Mouse (Mus musculus): ENCODE measurements around the gene Smim14. TPM values are rescaled to one million over a fixed set of nuclear protein-coding genes. Genes with fewer than 3 reads are reported as not detected.
"Not testable (repeated sequence)": the region's sequence is repeated elsewhere in the genome, so short reads cannot be mapped to it uniquely, and the experiment has no call there.

The Smim14 gene
- polyA plus RNA-seq, 1 experiment from 2014 or later, result 199 TPM

DNA sequence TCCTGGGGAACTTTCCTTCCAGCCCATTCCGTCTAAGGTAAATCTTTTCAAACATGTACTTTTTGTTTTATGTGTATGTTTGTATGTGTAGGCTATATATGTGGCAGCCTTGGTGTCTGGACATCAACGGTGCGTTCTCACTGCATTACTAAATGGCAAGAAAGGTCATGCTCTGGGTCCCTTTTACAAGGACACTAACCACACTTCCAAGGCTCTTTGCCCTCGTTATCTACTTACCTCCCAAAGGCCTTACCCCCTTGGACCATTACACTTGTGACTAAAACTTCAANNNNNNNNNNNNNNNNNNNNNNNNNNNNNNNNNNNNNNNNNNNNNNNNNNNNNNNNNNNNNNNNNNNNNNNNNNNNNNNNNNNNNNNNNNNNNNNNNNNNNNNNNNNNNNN lies 54.0 kb downstream of the Smim14 start:
- Histone ChIP-seq H3K4me1 (ENCODE audit: control insufficient read depth, insufficient read depth, low read length) (no peaks in the 10 kb centered on the region), H3K36me3 (ENCODE audit: control insufficient read depth, insufficient read depth, low read length) (0 out of 2 replicates have a peak, but pooled peaks cover 3% of the 10 kb centered on the region), H3K4me3 (ENCODE audit: low read depth, low read length) (no peak overlapping the region), H3K9ac (ENCODE audit: low read length) (no peak overlapping the region), H3K9me3 (replicated peaks; ENCODE audit: control insufficient read depth, low read length) (no peaks in the 10 kb centered on the region), H3K4me2 (ENCODE audit: low read length) (no peak overlapping the region), H3K27me3 (replicated peaks; ENCODE audit: control insufficient read depth, insufficient read depth, low read length) (no peaks in the 10 kb centered on the region), H3K27ac (ENCODE audit: low read depth, low read length) (no peak overlapping the region)
- DNase-seq (ENCODE audit: low spot score) (no peak), ATAC-seq (no peak)
- WGBS, result 81% methylated on average over 4 of the region's 4 CpGs

DNA sequence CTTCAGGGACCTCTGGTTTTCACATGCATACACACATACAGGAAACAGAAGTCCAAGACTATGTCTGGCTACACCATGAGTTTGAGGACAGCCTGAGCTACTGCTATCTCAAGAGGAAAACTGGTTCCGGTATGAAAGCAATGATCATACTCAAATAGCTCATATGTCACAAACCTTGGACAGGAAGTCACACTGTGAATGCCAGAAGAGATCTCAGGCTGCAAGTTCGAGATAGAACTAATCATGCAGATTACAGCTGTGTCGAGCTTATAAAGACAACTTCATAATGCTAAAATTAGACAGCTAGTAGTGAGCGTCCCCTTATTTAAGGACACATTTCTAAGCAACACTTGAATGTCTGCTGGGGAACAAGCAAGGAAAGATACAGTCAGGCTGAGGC lies 56.5 kb downstream of the Smim14 start:
- 0 out of 2 replicates have a peak, but pooled peaks cover 3% of the 10 kb centered on the region for H3K36me3 ChIP-seq (ENCODE audit: control insufficient read depth, insufficient read depth, low read length)
- H3K27me3 ChIP-seq (replicated peaks; ENCODE audit: control insufficient read depth, insufficient read depth, low read length), result no peaks in the 10 kb centered on the region
- H3K9ac ChIP-seq (ENCODE audit: low read length), result no peak overlapping the region
- H3K27ac ChIP-seq (ENCODE audit: low read depth, low read length), result no peak overlapping the region
- WGBS, result 85% methylated on average over 4 of the region's 4 CpGs
- no peak overlapping the region for H3K4me3 ChIP-seq (ENCODE audit: low read depth, low read length)
- H3K4me1 ChIP-seq (ENCODE audit: control insufficient read depth, insufficient read depth, low read length), result no peaks in the 10 kb centered on the region
- no peak for DNase-seq (ENCODE audit: low spot score)
- no peak for ATAC-seq
- H3K4me2 ChIP-seq (ENCODE audit: low read length), result no peak overlapping the region
- no peaks in the 10 kb centered on the region for H3K9me3 ChIP-seq (replicated peaks; ENCODE audit: control insufficient read depth, low read length)

DNA sequence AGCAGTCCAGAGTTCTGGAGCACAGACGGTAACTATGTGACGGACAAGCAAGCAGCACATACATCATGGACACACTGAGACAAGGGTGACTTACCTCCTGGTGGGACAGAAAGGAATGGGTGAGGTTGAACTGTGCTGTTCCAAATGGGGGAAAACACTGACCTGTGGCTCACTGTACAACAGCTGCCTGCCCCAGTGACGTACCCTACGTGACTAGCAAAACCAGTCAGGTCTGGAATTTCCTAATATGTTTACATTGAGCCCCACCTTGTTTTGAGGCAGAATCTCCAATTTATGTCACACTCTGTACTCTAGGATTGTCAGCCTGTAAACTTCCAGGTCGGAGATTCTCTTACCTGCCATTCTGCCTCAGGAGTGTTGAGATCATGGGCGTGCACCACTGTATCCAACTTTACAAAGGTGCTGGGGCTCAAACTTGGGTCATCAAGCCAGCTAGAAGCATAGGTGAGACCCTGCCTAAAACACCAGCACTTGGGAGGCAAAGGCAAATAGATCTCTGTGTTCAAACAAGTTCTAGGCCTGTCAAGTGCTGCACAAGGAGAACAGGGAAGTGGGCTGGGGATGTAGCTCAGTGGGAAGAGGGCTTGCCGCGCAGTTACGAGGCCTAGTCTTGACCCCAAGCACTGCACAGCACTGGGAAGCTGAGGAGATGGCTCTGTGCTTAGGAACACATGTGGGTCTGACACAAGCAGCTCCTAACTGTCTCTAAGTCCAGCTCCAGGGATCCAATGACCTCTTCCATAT lies 57.1 kb downstream of the Smim14 start:
- H3K27ac ChIP-seq (ENCODE audit: low read depth, low read length), result no peak overlapping the region
- ATAC-seq (no peak), DNase-seq (ENCODE audit: low spot score) (no peak)
- no peaks in the 10 kb centered on the region for H3K9me3 ChIP-seq (replicated peaks; ENCODE audit: control insufficient read depth, low read length)
- H3K4me1 ChIP-seq (ENCODE audit: control insufficient read depth, insufficient read depth, low read length), result no peaks in the 10 kb centered on the region
- WGBS, result 95% methylated on average over 9 of the region's 9 CpGs
- H3K4me2 ChIP-seq (ENCODE audit: low read length), result no peak overlapping the region
- 0 out of 2 replicates have a peak, but pooled peaks cover 3% of the 10 kb centered on the region for H3K36me3 ChIP-seq (ENCODE audit: control insufficient read depth, insufficient read depth, low read length)
- no peak overlapping the region for H3K4me3 ChIP-seq (ENCODE audit: low read depth, low read length)
- H3K9ac ChIP-seq (ENCODE audit: low read length), result no peak overlapping the region
- H3K27me3 ChIP-seq (replicated peaks; ENCODE audit: control insufficient read depth, insufficient read depth, low read length), result no peaks in the 10 kb centered on the region

DNA sequence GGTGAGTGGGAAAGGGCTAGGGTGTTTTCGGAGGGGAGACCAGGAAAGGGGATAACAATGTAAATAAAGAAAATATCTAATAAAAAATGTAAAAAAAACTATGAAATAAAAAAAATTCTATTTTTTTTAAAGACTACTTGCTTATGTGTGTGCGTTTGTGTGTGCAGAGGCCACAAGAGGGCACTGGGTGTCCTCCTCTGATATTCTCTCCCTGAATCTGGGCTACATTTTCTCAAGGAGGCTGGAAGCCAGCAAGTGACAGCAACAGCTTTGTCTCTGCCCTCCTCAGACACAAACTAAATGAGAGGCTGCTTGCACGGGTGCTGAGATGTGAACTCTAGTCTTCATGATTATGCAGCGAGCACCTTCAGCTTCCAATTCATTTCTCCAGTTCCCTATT lies 58.8 kb downstream of the Smim14 start:
- no peak for ATAC-seq
- no peak overlapping the region for H3K9ac ChIP-seq (ENCODE audit: low read length)
- H3K4me3 ChIP-seq (ENCODE audit: low read depth, low read length), result no peak overlapping the region
- 0 out of 2 replicates have a peak, but pooled peaks cover 3% of the 10 kb centered on the region for H3K36me3 ChIP-seq (ENCODE audit: control insufficient read depth, insufficient read depth, low read length)
- WGBS, result 64% methylated on average over 4 of the region's 4 CpGs
- DNase-seq (ENCODE audit: low spot score), result peak; percentile 33
- no peaks in the 10 kb centered on the region for H3K9me3 ChIP-seq (replicated peaks; ENCODE audit: control insufficient read depth, low read length)
- no peak overlapping the region for H3K4me2 ChIP-seq (ENCODE audit: low read length)
- no peaks in the 10 kb centered on the region for H3K27me3 ChIP-seq (replicated peaks; ENCODE audit: control insufficient read depth, insufficient read depth, low read length)
- H3K4me1 ChIP-seq (ENCODE audit: control insufficient read depth, insufficient read depth, low read length), result no peaks in the 10 kb centered on the region
- no peak overlapping the region for H3K27ac ChIP-seq (ENCODE audit: low read depth, low read length)

DNA sequence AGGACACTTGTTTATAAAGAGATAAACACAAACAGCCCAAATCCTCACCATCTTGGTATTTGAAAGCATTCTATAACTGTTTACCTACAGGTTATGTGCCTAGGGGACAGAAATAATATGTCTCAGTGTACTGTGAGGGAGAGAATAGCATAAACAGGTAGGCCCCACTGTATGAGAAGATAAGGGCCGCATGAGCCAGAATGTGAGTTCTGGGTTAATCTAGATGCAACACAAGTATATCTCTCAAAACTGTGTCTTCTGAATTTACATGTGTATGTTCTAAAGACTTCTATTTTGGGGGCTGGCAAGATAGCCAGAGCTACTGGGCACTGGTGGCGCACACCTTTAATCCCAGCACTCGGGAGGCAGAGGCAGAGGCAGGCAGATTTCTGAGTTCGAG lies 60.2 kb downstream of the Smim14 start:
- not testable (repeated sequence) for H3K9ac ChIP-seq (ENCODE audit: low read length); H3K4me2 ChIP-seq (ENCODE audit: low read length); H3K27ac ChIP-seq (ENCODE audit: low read depth, low read length); H3K9me3 ChIP-seq (replicated peaks; ENCODE audit: control insufficient read depth, low read length); H3K4me1 ChIP-seq (ENCODE audit: control insufficient read depth, insufficient read depth, low read length); H3K4me3 ChIP-seq (ENCODE audit: low read depth, low read length); H3K36me3 ChIP-seq (ENCODE audit: control insufficient read depth, insufficient read depth, low read length); DNase-seq (ENCODE audit: low spot score); ATAC-seq; H3K27me3 ChIP-seq (replicated peaks; ENCODE audit: control insufficient read depth, insufficient read depth, low read length)
- 94% methylated on average over 4 of the region's 4 CpGs for WGBS

DNA sequence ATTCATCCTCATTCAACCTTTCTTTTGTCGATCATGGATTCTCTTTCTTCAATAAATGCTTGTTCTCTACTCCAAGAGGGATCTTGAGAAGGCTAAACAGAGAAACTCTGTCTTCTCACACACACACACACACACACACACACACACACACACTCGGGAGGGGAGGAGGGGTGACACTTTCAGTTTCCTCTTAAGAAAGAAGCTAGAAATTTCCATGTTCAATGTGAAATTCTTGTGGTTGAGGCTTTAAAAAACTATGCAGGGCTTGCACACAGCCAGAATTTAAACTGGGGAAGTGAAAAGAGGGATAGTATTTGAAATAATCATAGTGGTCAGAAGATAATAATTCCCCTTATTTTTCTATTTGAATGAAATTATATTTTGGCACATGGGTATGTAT lies 61.2 kb downstream of the Smim14 start:
- DNase-seq (ENCODE audit: low spot score), result no peak
- no peak for ATAC-seq
- Histone ChIP-seq H3K36me3 (ENCODE audit: control insufficient read depth, insufficient read depth, low read length) (0 out of 2 replicates have a peak, but pooled peaks cover 3% of the 10 kb centered on the region), H3K9me3 (replicated peaks; ENCODE audit: control insufficient read depth, low read length) (no peaks in the 10 kb centered on the region), H3K27me3 (replicated peaks; ENCODE audit: control insufficient read depth, insufficient read depth, low read length) (no peaks in the 10 kb centered on the region), H3K9ac (ENCODE audit: low read length) (no peak overlapping the region), H3K4me1 (ENCODE audit: control insufficient read depth, insufficient read depth, low read length) (no peaks in the 10 kb centered on the region), H3K4me2 (ENCODE audit: low read length) (no peak overlapping the region), H3K4me3 (ENCODE audit: low read depth, low read length) (no peak overlapping the region), H3K27ac (ENCODE audit: low read depth, low read length) (no peak overlapping the region)
- WGBS, result 66% methylated on average over 2 of the region's 2 CpGs

DNA sequence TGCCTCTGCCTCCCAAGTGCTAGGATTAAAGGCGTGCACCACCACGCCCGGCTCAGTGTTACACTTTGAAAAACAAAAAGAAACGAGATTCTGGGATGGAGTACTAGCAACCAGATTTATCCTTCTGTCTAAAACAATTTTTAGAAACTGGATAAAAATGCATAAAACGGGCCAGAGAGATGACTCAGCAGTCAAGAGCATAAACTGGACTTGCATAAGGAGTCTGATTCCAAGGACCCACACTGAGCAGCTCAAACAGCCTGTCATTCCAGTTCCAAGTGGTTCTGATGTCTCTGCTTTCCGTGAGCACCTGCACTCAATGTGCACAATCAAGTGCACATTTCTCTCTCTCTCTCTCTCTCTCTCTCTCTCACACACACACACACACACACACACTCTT lies 67.2 kb downstream of the Smim14 start:
- ATAC-seq (no peak), DNase-seq (ENCODE audit: low spot score) (no peak)
- WGBS, result 92% methylated on average over 6 of the region's 6 CpGs
- Histone ChIP-seq H3K27ac (ENCODE audit: low read depth, low read length) (no peak overlapping the region), H3K27me3 (replicated peaks; ENCODE audit: control insufficient read depth, insufficient read depth, low read length) (no peaks in the 10 kb centered on the region), H3K9ac (ENCODE audit: low read length) (no peak overlapping the region), H3K9me3 (replicated peaks; ENCODE audit: control insufficient read depth, low read length) (no peaks in the 10 kb centered on the region), H3K4me3 (ENCODE audit: low read depth, low read length) (no peak overlapping the region), H3K4me1 (ENCODE audit: control insufficient read depth, insufficient read depth, low read length) (no peaks in the 10 kb centered on the region), H3K36me3 (ENCODE audit: control insufficient read depth, insufficient read depth, low read length) (peaks cover 24% of the 10 kb centered on the region), H3K4me2 (ENCODE audit: low read length) (no peak overlapping the region)

DNA sequence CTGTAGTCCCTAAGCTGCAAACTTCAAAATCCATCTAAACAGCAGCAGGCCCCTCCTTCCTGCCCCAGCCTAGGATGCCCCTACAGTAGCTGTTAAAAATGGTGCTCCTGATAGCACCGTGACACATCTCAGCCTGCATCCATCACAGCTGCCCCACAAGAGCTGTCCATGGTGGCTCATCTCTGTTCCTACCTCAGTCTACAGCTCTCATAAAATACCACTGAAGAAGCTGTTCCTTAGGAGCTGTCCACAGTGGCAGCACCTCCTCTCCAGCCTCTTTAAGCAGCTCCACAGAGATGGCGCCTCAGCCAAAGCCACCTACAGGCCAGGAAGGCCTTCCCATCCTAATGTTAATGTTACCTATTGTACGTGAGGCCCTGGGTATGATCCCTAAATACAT lies 70.1 kb downstream of the Smim14 start:
- no peak overlapping the region for H3K4me2 ChIP-seq (ENCODE audit: low read length)
- H3K27me3 ChIP-seq (replicated peaks; ENCODE audit: control insufficient read depth, insufficient read depth, low read length), result no peaks in the 10 kb centered on the region
- H3K4me3 ChIP-seq (ENCODE audit: low read depth, low read length), result no peak overlapping the region
- no peaks in the 10 kb centered on the region for H3K9me3 ChIP-seq (replicated peaks; ENCODE audit: control insufficient read depth, low read length)
- 92% methylated on average over 3 of the region's 3 CpGs for WGBS
- ATAC-seq (no peak), DNase-seq (ENCODE audit: low spot score) (no peak)
- H3K36me3 ChIP-seq (ENCODE audit: control insufficient read depth, insufficient read depth, low read length), result peaks cover 24% of the 10 kb centered on the region
- H3K9ac ChIP-seq (ENCODE audit: low read length), result no peak overlapping the region
- H3K27ac ChIP-seq (ENCODE audit: low read depth, low read length), result no peak overlapping the region
- no peaks in the 10 kb centered on the region for H3K4me1 ChIP-seq (ENCODE audit: control insufficient read depth, insufficient read depth, low read length)

DNA sequence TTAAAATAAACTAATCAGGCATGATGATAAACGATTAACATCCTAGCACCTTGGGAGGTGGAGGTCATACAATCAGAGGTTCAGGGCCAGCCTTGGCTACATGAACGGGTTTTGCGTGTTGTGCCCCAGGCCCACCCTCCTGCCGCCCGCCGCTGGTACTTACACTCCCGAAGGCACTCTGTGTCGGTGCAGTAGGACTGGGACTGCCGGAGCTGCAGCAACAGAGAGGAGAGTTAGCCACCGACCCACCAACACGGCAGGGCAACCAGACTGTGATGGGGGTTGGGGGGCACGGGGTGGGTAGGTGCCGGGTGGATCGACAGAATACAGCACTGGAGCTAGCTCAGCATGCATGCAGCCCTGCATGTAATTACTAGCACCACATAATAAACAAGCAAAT lies 76.6 kb downstream of the Smim14 start:
- Histone ChIP-seq H3K4me2 (ENCODE audit: low read length) (no peak overlapping the region), H3K9ac (ENCODE audit: low read length) (no peak overlapping the region), H3K4me1 (ENCODE audit: control insufficient read depth, insufficient read depth, low read length) (no peaks in the 10 kb centered on the region), H3K9me3 (replicated peaks; ENCODE audit: control insufficient read depth, low read length) (no peaks in the 10 kb centered on the region), H3K4me3 (ENCODE audit: low read depth, low read length) (no peak overlapping the region), H3K36me3 (ENCODE audit: control insufficient read depth, insufficient read depth, low read length) (peaks cover 9% of the 10 kb centered on the region), H3K27me3 (replicated peaks; ENCODE audit: control insufficient read depth, insufficient read depth, low read length) (no peaks in the 10 kb centered on the region), H3K27ac (ENCODE audit: low read depth, low read length) (no peak overlapping the region)
- no peak for DNase-seq (ENCODE audit: low spot score)
- no peak for ATAC-seq
- WGBS, result 90% methylated on average over 14 of the region's 14 CpGs
